Mouse (Mus musculus) neural tube, embryonic 13.5 days (tissue): ENCODE measurements around the gene Rph3al. TPM values are rescaled to one million over a fixed set of nuclear protein-coding genes. Genes with fewer than 3 reads are reported as not detected.

Experiments used
- ATAC-seq: fragments of 200-750 bp; cut with Nextera tagmentation; 2 replicates; pipeline ENCODE4 v1.8.0; 2017; ENCODE audit warnings: low read depth, mild to moderate bottlenecking, moderate TSS enrichment, moderate library complexity
- H3K27ac ChIP-seq: fragments of 300-500 bp; sonication (generic); replicated peaks from 2 replicates; pipeline ENCODE4 v1.5.1; 2015; ENCODE audit warnings: moderate library complexity, mild to moderate bottlenecking, inconsistent platforms
- H3K27me3 ChIP-seq: fragments of 300-500 bp; sonication (generic); 2 replicates; pipeline ENCODE4 v1.6.1; 2015; ENCODE audit warnings: mild to moderate bottlenecking, inconsistent platforms
- H3K36me3 ChIP-seq: fragments of 300-500 bp; sonication (generic); 2 replicates; pipeline ENCODE4 v1.6.1; 2015; ENCODE audit warnings: mild to moderate bottlenecking, inconsistent platforms
- H3K4me1 ChIP-seq: fragments of 300-500 bp; sonication (generic); replicated peaks from 2 replicates; pipeline ENCODE4 v1.6.1; 2015; ENCODE audit warnings: inconsistent platforms
- H3K4me2 ChIP-seq: fragments of 300-500 bp; sonication (generic); 2 replicates; pipeline ENCODE4 v1.6.1; 2015; ENCODE audit warnings: inconsistent platforms, mild to moderate bottlenecking, moderate library complexity
- H3K4me3 ChIP-seq: fragments of 300-500 bp; sonication (generic); 2 replicates; pipeline ENCODE4 v1.5.1; 2015; ENCODE audit warnings: mild to moderate bottlenecking, inconsistent platforms
- H3K9ac ChIP-seq: fragments of 300-500 bp; sonication (generic); 2 replicates; pipeline ENCODE4 v1.6.1; 2015; ENCODE audit warnings: moderate library complexity, mild to moderate bottlenecking, inconsistent platforms
- H3K9me3 ChIP-seq: fragments of 300-500 bp; sonication (generic); 2 replicates; pipeline ENCODE4 v1.6.1; 2016; ENCODE audit warnings: inconsistent platforms
- WGBS: fragments of 180-500 bp; shearing (Covaris S2); methylation state at CpG from one replicate; pipeline ENCODE4 v1.1.7; 2015; 5-methylcytosine and 5-hydroxymethylcytosine counted together
- polyA plus RNA-seq: library from polyadenylated mRNA; unstranded; fragments of >200 nt; fragmentation: Nextera tagmentation; extraction: Ambion mirVana; gene quantifications from 2 replicates; pipeline ENCODE4 v1.2.1, GENCODE M21; 2015

Rph3al gene
- polyA plus RNA-seq, 1 experiment from 2014 or later, result 1.7 TPM

- no peak overlapping the region for H3K4me3 ChIP-seq
- H3K4me2 ChIP-seq, result no peak overlapping the region
- H3K27me3 ChIP-seq, result no peaks in the 10 kb centered on the region
- H3K9ac ChIP-seq, result no peak overlapping the region
- peak overlapping the region; percentile 46; the same call in 1 of the 2 replicates for H3K27ac ChIP-seq
- H3K9me3 ChIP-seq, result no peaks in the 10 kb centered on the region; the same call in 1 of the 2 replicates
- H3K4me1 ChIP-seq, result peaks cover 26% of the 10 kb centered on the region
- 31% methylated on average over 5 of the region's 5 CpGs for WGBS
- ATAC-seq, result no peak
- no peaks in the 10 kb centered on the region for H3K36me3 ChIP-seq
These were observed 9.0 kb upstream of the Rph3al start for GRCm38 (mm10) chr11:75947223-75947622.

- no peaks in the 10 kb centered on the region for H3K36me3 ChIP-seq
- H3K9me3 ChIP-seq, result no peaks in the 10 kb centered on the region; the same call in 1 of the 2 replicates
- H3K4me2 ChIP-seq, result no peak overlapping the region
- ATAC-seq, result peak; percentile 43; the same call in 1 of the 2 replicates
- H3K9ac ChIP-seq, result 0 out of 2 replicates have a peak overlapping the region, but pooled peaks have one; percentile 17
- H3K4me1 ChIP-seq, result peaks cover 26% of the 10 kb centered on the region
- 10% methylated on average over 9 of the region's 9 CpGs for WGBS
- no peak overlapping the region; the same call in 1 of the 2 replicates for H3K27ac ChIP-seq
- H3K4me3 ChIP-seq, result no peak overlapping the region
- no peaks in the 10 kb centered on the region for H3K27me3 ChIP-seq
These were observed 7.7 kb upstream of the Rph3al start for GRCm38 (mm10) chr11:75945805-75946450.

- 0 out of 2 replicates have a peak overlapping the region, but pooled peaks have one; percentile 42 for H3K27ac ChIP-seq
- no peaks in the 10 kb centered on the region for H3K36me3 ChIP-seq
- no peak overlapping the region for H3K4me2 ChIP-seq
- peak; percentile 67 for ATAC-seq
- no peak overlapping the region for H3K4me3 ChIP-seq
- peaks cover 33% of the 10 kb centered on the region for H3K4me1 ChIP-seq
- WGBS, result 37% methylated on average over 6 of the region's 6 CpGs
- H3K9ac ChIP-seq, result no peak overlapping the region
- H3K27me3 ChIP-seq, result no peaks in the 10 kb centered on the region
- H3K9me3 ChIP-seq, result no peaks in the 10 kb centered on the region
These were observed 808 bp downstream of the Rph3al start for GRCm38 (mm10) chr11:75937370-75937871.

GRCm38 (mm10) chr11:75935819-75936430, 2.3 kb downstream of the Rph3al start:
- WGBS, result 70% methylated on average over 7 of the region's 7 CpGs
- Histone ChIP-seq H3K4me3 (no peak overlapping the region), H3K27me3 (no peaks in the 10 kb centered on the region), H3K4me2 (no peak overlapping the region), H3K4me1 (peaks cover 33% of the 10 kb centered on the region), H3K27ac (peak overlapping the region; percentile 52; the same call in 1 of the 2 replicates), H3K9me3 (no peaks in the 10 kb centered on the region), H3K36me3 (no peaks in the 10 kb centered on the region), H3K9ac (0 out of 2 replicates have a peak overlapping the region, but pooled peaks have one; percentile 22)
- no peak for ATAC-seq

- WGBS, result 50% methylated on average over 6 of the region's 6 CpGs
- no peak overlapping the region for H3K4me2 ChIP-seq
- H3K27ac ChIP-seq, result no peak overlapping the region
- H3K36me3 ChIP-seq, result no peaks in the 10 kb centered on the region
- no peak for ATAC-seq
- H3K9ac ChIP-seq, result no peak overlapping the region
- H3K4me3 ChIP-seq, result no peak overlapping the region
- no peaks in the 10 kb centered on the region for H3K9me3 ChIP-seq
- peaks cover 33% of the 10 kb centered on the region for H3K4me1 ChIP-seq
- H3K27me3 ChIP-seq, result no peaks in the 10 kb centered on the region
These were observed 3.8 kb downstream of the Rph3al start for GRCm38 (mm10) chr11:75934425-75934824.

- H3K36me3 ChIP-seq, result no peaks in the 10 kb centered on the region
- no peak overlapping the region for H3K4me3 ChIP-seq
- no peak overlapping the region for H3K4me2 ChIP-seq
- WGBS, result 91% methylated on average over 5 of the region's 5 CpGs
- H3K27me3 ChIP-seq, result no peaks in the 10 kb centered on the region
- no peak overlapping the region for H3K27ac ChIP-seq
- no peak overlapping the region for H3K9ac ChIP-seq
- ATAC-seq, result no peak
- no peaks in the 10 kb centered on the region for H3K9me3 ChIP-seq
- H3K4me1 ChIP-seq, result peaks cover 33% of the 10 kb centered on the region
These were observed 4.9 kb downstream of the Rph3al start for GRCm38 (mm10) chr11:75933371-75933770.

- 49% methylated on average over 11 of the region's 11 CpGs for WGBS
- no peaks in the 10 kb centered on the region for H3K9me3 ChIP-seq
- H3K9ac ChIP-seq, result no peak overlapping the region
- no peak overlapping the region for H3K27ac ChIP-seq
- H3K4me2 ChIP-seq, result no peak overlapping the region
- no peaks in the 10 kb centered on the region for H3K27me3 ChIP-seq
- no peaks in the 10 kb centered on the region for H3K36me3 ChIP-seq
- ATAC-seq, result no peak
- no peak overlapping the region for H3K4me3 ChIP-seq
- H3K4me1 ChIP-seq, result peaks cover 27% of the 10 kb centered on the region
These were observed 7.1 kb downstream of the Rph3al start for GRCm38 (mm10) chr11:75930911-75931678.

GRCm38 (mm10) chr11:75930208-75930607, 8.0 kb downstream of the Rph3al start:
- H3K9me3 ChIP-seq, result no peaks in the 10 kb centered on the region
- WGBS, result 73% methylated on average over 9 of the region's 9 CpGs
- ATAC-seq, result no peak

GRCm38 (mm10) chr11:75927881-75928280, 10.3 kb downstream of the Rph3al start:
- no peak for ATAC-seq
- WGBS, result 83% methylated on average over 2 of the region's 2 CpGs
- H3K27me3 ChIP-seq, result no peaks in the 10 kb centered on the region

More at GRCm38 (mm10) chr11:75930208-75930607, 8.0 kb downstream of the Rph3al start:
- no peak overlapping the region for H3K9ac ChIP-seq
- H3K4me1 ChIP-seq, result peaks cover 21% of the 10 kb centered on the region
- no peak overlapping the region for H3K27ac ChIP-seq
- H3K4me3 ChIP-seq, result no peak overlapping the region
- H3K4me2 ChIP-seq, result no peak overlapping the region
- H3K27me3 ChIP-seq, result no peaks in the 10 kb centered on the region
- H3K36me3 ChIP-seq, result no peaks in the 10 kb centered on the region

GRCm38 (mm10) chr11:75926431-75927312, 11.6 kb downstream of the Rph3al start:
- Histone ChIP-seq H3K27me3 (no peaks in the 10 kb centered on the region), H3K36me3 (no peaks in the 10 kb centered on the region), H3K4me2 (no peak overlapping the region), H3K9me3 (no peaks in the 10 kb centered on the region), H3K27ac (no peak overlapping the region), H3K4me3 (no peak overlapping the region), H3K4me1 (peaks cover 11% of the 10 kb centered on the region), H3K9ac (no peak overlapping the region)
- peak; percentile 43; the same call in 1 of the 2 replicates for ATAC-seq
- WGBS, result 55% methylated on average over 13 of the region's 13 CpGs

More at GRCm38 (mm10) chr11:75927881-75928280, 10.3 kb downstream of the Rph3al start:
- no peaks in the 10 kb centered on the region for H3K36me3 ChIP-seq
- no peaks in the 10 kb centered on the region for H3K9me3 ChIP-seq
- no peak overlapping the region for H3K27ac ChIP-seq
- H3K4me2 ChIP-seq, result no peak overlapping the region
- H3K4me3 ChIP-seq, result no peak overlapping the region
- peaks cover 11% of the 10 kb centered on the region for H3K4me1 ChIP-seq
- H3K9ac ChIP-seq, result no peak overlapping the region

GRCm38 (mm10) chr11:75925801-75926200, 12.4 kb downstream of the Rph3al start:
- Histone ChIP-seq H3K9ac (no peak overlapping the region), H3K9me3 (no peaks in the 10 kb centered on the region), H3K27ac (no peak overlapping the region), H3K36me3 (no peaks in the 10 kb centered on the region), H3K4me3 (no peak overlapping the region), H3K27me3 (no peaks in the 10 kb centered on the region), H3K4me1 (peaks cover 11% of the 10 kb centered on the region), H3K4me2 (no peak overlapping the region)
- ATAC-seq, result no peak
- 62% methylated on average over 7 of the region's 7 CpGs for WGBS
